Mouse (Mus musculus) CH12F3 (cell line): ENCODE results near the gene Dnlz.

ENCODE experiments used
- in situ Hi-C: fragments of 300-500 bp; cut with MboI; formaldehyde crosslinking; loops from 2 replicates; pipeline ENCODE4 v1.14.3; 2020; ENCODE audit warnings: low sequenced_read_pairs

Dnlz gene

GRCm38 (mm10) chr2:26300808-26301174, 51.1 kb downstream of the Dnlz start:
- in situ Hi-C loops, result no loop called here

GRCm38 (mm10) chr2:26300161-26300807, 51.6 kb downstream of the Dnlz start:
- in situ Hi-C loops, result no loop called here

- in situ Hi-C loops, result loop anchor here (25.0 kb wide), 1 partner anchor 137 kb away; no protein-coding TSS in a partner anchor
Observed at GRCm38 (mm10) chr2:26299336-26299735, 52.6 kb downstream of the Dnlz start.

- in situ Hi-C loops, result loop anchor here (25.0 kb wide), 1 partner anchor 137 kb away; no protein-coding TSS in a partner anchor
Observed at GRCm38 (mm10) chr2:26298856-26299230, 53.1 kb downstream of the Dnlz start.

- in situ Hi-C loops, result loop anchor here (25.0 kb wide), 1 partner anchor 136 kb away; no protein-coding TSS in a partner anchor
Observed at GRCm38 (mm10) chr2:26298208-26298855, 53.6 kb downstream of the Dnlz start.
